Mouse (Mus musculus): ENCODE results near the gene Polr3b. TPM values are rescaled to one million over a fixed set of nuclear protein-coding genes. Genes with fewer than 3 reads are reported as not detected.

Polr3b gene
- total RNA-seq, 2 experiments from 2014 or later = 20.1 to 28.7 TPM

- no peak for ATAC-seq (ENCODE audit: poor library complexity, severe bottlenecking)
Observed at GRCm38 (mm10) chr10:84610324-84610723, 11.8 kb upstream of the Polr3b start.

- ATAC-seq (ENCODE audit: poor library complexity, severe bottlenecking) = no peak
Observed at GRCm38 (mm10) chr10:84610783-84611182, 11.3 kb upstream of the Polr3b start.

- ATAC-seq (ENCODE audit: poor library complexity, severe bottlenecking) = no peak
Observed at GRCm38 (mm10) chr10:84611664-84612063, 10.4 kb upstream of the Polr3b start.

- no peak for ATAC-seq (ENCODE audit: poor library complexity, severe bottlenecking)
Observed at GRCm38 (mm10) chr10:84612281-84612680, 9.8 kb upstream of the Polr3b start.

- no peak for ATAC-seq (ENCODE audit: poor library complexity, severe bottlenecking)
Observed at GRCm38 (mm10) chr10:84613366-84613765, 8.7 kb upstream of the Polr3b start.

GRCm38 (mm10) chr10:84615076-84615475 is 7.0 kb upstream of the Polr3b start:
- ATAC-seq (ENCODE audit: poor library complexity, severe bottlenecking) = no peak

GRCm38 (mm10) chr10:84631182-84631581 is 9.1 kb downstream of the Polr3b start:
- ATAC-seq (ENCODE audit: poor library complexity, severe bottlenecking) = peak; percentile 72

- ATAC-seq (ENCODE audit: poor library complexity, severe bottlenecking) = no peak
Observed at GRCm38 (mm10) chr10:84632005-84632404, 9.9 kb downstream of the Polr3b start.

- ATAC-seq (ENCODE audit: poor library complexity, severe bottlenecking) = no peak
Observed at GRCm38 (mm10) chr10:84636656-84637055, 14.6 kb downstream of the Polr3b start.

GRCm38 (mm10) chr10:84638382-84638781 is 16.3 kb downstream of the Polr3b start:
- ATAC-seq (ENCODE audit: poor library complexity, severe bottlenecking) = no peak

- peak; percentile 71 for ATAC-seq (ENCODE audit: poor library complexity, severe bottlenecking)
Observed at GRCm38 (mm10) chr10:84639525-84640287, 17.6 kb downstream of the Polr3b start.

GRCm38 (mm10) chr10:84640861-84641260 is 18.8 kb downstream of the Polr3b start:
- ATAC-seq (ENCODE audit: poor library complexity, severe bottlenecking) = no peak

GRCm38 (mm10) chr10:84641576-84641975 is 19.5 kb downstream of the Polr3b start:
- no peak for ATAC-seq (ENCODE audit: poor library complexity, severe bottlenecking)

- no peak for ATAC-seq (ENCODE audit: poor library complexity, severe bottlenecking)
Observed at GRCm38 (mm10) chr10:84645940-84646339, 23.8 kb downstream of the Polr3b start.

- peak; percentile 70 for ATAC-seq (ENCODE audit: poor library complexity, severe bottlenecking)
Observed at GRCm38 (mm10) chr10:84646506-84647102, 24.5 kb downstream of the Polr3b start.

GRCm38 (mm10) chr10:84647264-84647663 is 25.2 kb downstream of the Polr3b start:
- ATAC-seq (ENCODE audit: poor library complexity, severe bottlenecking) = no peak

- ATAC-seq (ENCODE audit: poor library complexity, severe bottlenecking) = no peak
Observed at GRCm38 (mm10) chr10:84648911-84649310, 26.8 kb downstream of the Polr3b start.

- ATAC-seq (ENCODE audit: poor library complexity, severe bottlenecking) = no peak
Observed at GRCm38 (mm10) chr10:84654029-84654428, 31.9 kb downstream of the Polr3b start.

- 0 out of 2 replicates have a peak, but pooled peaks have one; percentile 9 for ATAC-seq (ENCODE audit: poor library complexity, severe bottlenecking)
Observed at GRCm38 (mm10) chr10:84654731-84655130, 32.6 kb downstream of the Polr3b start.

- no peak for ATAC-seq (ENCODE audit: poor library complexity, severe bottlenecking)
Observed at GRCm38 (mm10) chr10:84656618-84657017, 34.5 kb downstream of the Polr3b start.

GRCm38 (mm10) chr10:84657437-84658087 is 35.5 kb downstream of the Polr3b start:
- no peak for ATAC-seq (ENCODE audit: poor library complexity, severe bottlenecking)
